Mouse (Mus musculus) liver, postnatal 0 days (tissue): ENCODE results near the gene Celf2. TPM values are rescaled to one million over a fixed set of nuclear protein-coding genes. Genes with fewer than 3 reads are reported as not detected.

Experiments used
- ATAC-seq: fragments of 200-750 bp; cut with Nextera tagmentation; 2 replicates; pipeline ENCODE4 v1.8.0; 2017; ENCODE audit warnings: mild to moderate bottlenecking, moderate library complexity
- DNase-seq: peaks from one replicate; pipeline ENCODE4 v3.0.0-alpha.2; 2016
- H3K27ac ChIP-seq: fragments of 300-500 bp; sonication (generic); 2 replicates; pipeline ENCODE4 v1.5.1; 2014; ENCODE audit warnings: antibody characterized with exemption, moderate library complexity, mild to moderate bottlenecking, low read depth
- H3K27me3 ChIP-seq: fragments of 300-500 bp; sonication (generic); 2 replicates; pipeline ENCODE4 v1.6.1; 2014; ENCODE audit warnings: low read length, control low read depth, mixed read lengths; ENCODE audit not compliant: insufficient read depth
- H3K36me3 ChIP-seq: fragments of 300-500 bp; sonication (generic); replicated peaks from 2 replicates; pipeline ENCODE4 v1.6.1; 2014; ENCODE audit warnings: mild to moderate bottlenecking, control low read depth, low read length, moderate library complexity, mixed read lengths; ENCODE audit not compliant: insufficient read depth
- H3K4me1 ChIP-seq: fragments of 300-500 bp; sonication (generic); 2 replicates; pipeline ENCODE4 v1.6.1; 2014; ENCODE audit warnings: antibody characterized with exemption, mild to moderate bottlenecking, control low read depth; ENCODE audit not compliant: insufficient read depth
- H3K4me2 ChIP-seq: fragments of 300-500 bp; sonication (generic); 2 replicates; pipeline ENCODE4 v1.6.1; 2014; ENCODE audit warnings: low read depth, mild to moderate bottlenecking, low read length, moderate library complexity, mixed read lengths
- H3K4me3 ChIP-seq: fragments of 300-500 bp; sonication (generic); 2 replicates; pipeline ENCODE4 v1.5.1; 2014; ENCODE audit warnings: low read depth, low read length
- H3K9ac ChIP-seq: fragments of 300-500 bp; sonication (generic); replicated peaks from 2 replicates; pipeline ENCODE4 v1.6.1; 2014; ENCODE audit warnings: mild to moderate bottlenecking, moderate library complexity
- H3K9me3 ChIP-seq: fragments of 300-500 bp; sonication (generic); 2 replicates; pipeline ENCODE4 v1.6.1; 2016; ENCODE audit warnings: mild to moderate bottlenecking, control low read depth, low read length, mixed read lengths
- CTCF ChIP-seq: sonication (generic); IDR thresholded peaks from 2 replicates; pipeline ENCODE4 v1.5.1; 2016; ENCODE audit warnings: antibody characterized with exemption, low read depth
- EP300 ChIP-seq: IDR thresholded peaks from 2 replicates; pipeline ENCODE4 v1.6.1; 2016; ENCODE audit warnings: antibody characterized with exemption, low read depth, mild to moderate bottlenecking
- WGBS: fragments of 180-500 bp; shearing (Covaris S2); extraction: QIAGEN DNeasy Blood & Tissue Kit; methylation state at CpG from one replicate; pipeline ENCODE4 v1.1.7; 2014; ENCODE audit not compliant: insufficient replicate concordance; 5-methylcytosine and 5-hydroxymethylcytosine counted together
- polyA plus RNA-seq: library from polyadenylated mRNA; unstranded; fragments of >200 nt; fragmentation: Nextera tagmentation; extraction: Ambion mirVana; gene quantifications from 2 replicates; pipeline ENCODE4 v1.2.1, GENCODE M21; 2015

Gene Celf2
- polyA plus RNA-seq, 1 experiment from 2014 or later: 13.5 TPM

DNA sequence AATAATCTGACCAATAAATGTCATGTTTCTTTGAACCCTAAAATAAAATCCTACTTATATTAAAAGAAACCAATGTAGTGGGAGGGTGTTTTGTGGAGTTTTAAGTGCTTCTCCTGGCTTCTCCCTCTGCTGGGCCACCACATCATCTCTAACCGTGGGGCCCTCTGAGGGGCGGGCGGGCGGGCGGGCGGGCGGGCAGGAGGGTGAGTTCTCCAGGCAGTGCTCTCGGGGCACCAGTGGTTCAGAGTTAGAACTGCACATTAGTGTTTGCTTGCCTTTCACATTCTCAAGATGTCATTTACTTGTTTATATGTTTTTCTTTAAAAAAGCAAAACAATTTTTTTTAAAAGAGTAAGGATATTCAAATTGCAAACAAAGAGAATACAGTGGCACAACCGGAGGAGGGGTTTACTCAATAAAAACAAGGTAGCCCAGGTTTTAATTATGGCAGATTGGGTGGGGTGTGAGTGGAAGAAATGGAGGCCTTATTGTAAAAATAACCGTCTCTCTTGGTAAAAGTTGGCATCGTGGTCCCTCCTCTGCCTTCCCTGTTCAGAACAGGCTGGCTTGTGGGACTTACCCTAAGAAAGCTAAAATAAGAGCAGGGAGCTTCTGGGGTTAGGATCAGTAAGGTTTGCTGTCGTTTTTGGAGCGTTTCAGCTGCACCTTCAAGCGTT, 962.8 kb downstream of the Celf2 start:
- TF ChIP-seq EP300: no peak
- no peak for TF ChIP-seq CTCF
- Histone ChIP-seq H3K4me2 (no peak overlapping the region), H3K4me1 (no peaks in the 10 kb centered on the region), H3K27ac (no peak overlapping the region), H3K36me3 (peaks cover 6% of the 10 kb centered on the region; the same call in 1 of the 2 replicates), H3K9me3 (no peaks in the 10 kb centered on the region), H3K4me3 (no peak overlapping the region), H3K27me3 (no peaks in the 10 kb centered on the region), H3K9ac (no peak overlapping the region)
- ATAC-seq (no peak), DNase-seq (no peak)
- WGBS: 75% methylated on average over 14 of the region's 14 CpGs

DNA sequence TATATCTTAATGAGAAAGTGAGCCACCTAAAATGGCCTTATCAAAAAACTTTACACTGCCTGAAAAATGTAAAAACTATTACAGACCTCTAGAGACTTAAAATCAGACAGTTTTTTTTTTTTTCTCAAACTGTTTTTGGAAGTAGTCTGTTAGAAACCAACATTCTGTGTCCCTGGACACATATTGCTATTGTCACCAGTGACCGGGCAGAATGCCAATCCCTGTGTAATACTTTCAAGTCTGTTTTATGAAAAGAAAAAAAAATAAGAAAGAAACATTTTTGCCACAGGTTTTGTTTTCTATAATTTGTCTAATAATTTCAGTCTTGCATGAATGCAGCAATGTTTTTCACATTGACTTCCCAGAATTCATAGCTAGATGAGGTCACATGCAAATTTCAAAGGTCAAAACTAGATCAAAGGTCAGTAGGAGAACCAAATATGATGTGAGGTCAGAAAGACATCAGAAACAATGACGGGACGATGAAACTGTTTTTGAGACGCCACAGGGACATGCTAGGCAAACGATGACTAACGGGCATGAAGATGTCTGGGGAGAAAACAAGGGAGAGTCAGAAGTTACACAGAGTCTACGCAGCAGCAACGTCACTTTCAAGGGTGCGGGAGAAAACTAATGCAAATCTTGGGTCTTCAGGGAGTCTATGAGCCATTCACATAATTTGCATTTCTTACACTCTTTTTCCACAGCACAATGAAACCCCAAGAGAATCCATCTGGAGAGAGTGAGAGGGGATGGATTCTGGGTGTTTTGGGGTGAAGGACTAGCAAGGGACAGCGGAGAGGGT, 964.0 kb downstream of the Celf2 start:
- ATAC-seq (no peak), DNase-seq (no peak)
- no peaks in the 10 kb centered on the region for H3K9me3 ChIP-seq
- no peak overlapping the region for H3K4me2 ChIP-seq
- WGBS: 81% methylated on average over 10 of the region's 10 CpGs
- no peak for TF ChIP-seq CTCF
- no peak for TF ChIP-seq EP300
- no peak overlapping the region for H3K27ac ChIP-seq
- no peaks in the 10 kb centered on the region for H3K4me1 ChIP-seq
- H3K9ac ChIP-seq: no peak overlapping the region
- no peak overlapping the region for H3K4me3 ChIP-seq
- no peaks in the 10 kb centered on the region for H3K27me3 ChIP-seq
- H3K36me3 ChIP-seq: peaks cover 6% of the 10 kb centered on the region; the same call in 1 of the 2 replicates

DNA sequence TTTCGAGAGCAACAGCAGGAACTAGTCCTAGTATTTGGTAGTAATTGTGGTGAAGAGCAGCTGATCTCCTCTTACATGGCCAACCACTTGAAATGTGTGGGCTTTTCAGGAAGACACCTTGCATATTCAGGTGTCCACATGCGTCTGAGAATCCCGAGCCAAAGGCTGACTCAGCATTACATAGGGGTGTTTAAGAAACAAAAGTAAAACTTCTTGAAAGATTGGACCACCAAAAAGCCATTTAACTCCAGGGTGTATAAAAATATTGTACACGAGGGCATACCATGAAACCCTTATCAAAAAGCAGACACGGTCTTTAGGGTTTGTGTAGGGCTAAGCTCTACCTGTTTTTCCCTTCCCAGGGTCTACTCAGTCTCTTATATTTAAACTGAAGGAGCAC, 965.7 kb downstream of the Celf2 start:
- DNase-seq (no peak), ATAC-seq (no peak)
- Histone ChIP-seq H3K4me3 (no peak overlapping the region), H3K36me3 (0 out of 2 replicates have a peak, but pooled peaks cover 2% of the 10 kb centered on the region), H3K4me1 (no peaks in the 10 kb centered on the region), H3K9ac (no peak overlapping the region), H3K27me3 (no peaks in the 10 kb centered on the region), H3K9me3 (no peaks in the 10 kb centered on the region), H3K4me2 (no peak overlapping the region), H3K27ac (no peak overlapping the region)
- WGBS: 65% methylated on average over 5 of the region's 5 CpGs
- TF ChIP-seq CTCF (no peak), EP300 (no peak)

DNA sequence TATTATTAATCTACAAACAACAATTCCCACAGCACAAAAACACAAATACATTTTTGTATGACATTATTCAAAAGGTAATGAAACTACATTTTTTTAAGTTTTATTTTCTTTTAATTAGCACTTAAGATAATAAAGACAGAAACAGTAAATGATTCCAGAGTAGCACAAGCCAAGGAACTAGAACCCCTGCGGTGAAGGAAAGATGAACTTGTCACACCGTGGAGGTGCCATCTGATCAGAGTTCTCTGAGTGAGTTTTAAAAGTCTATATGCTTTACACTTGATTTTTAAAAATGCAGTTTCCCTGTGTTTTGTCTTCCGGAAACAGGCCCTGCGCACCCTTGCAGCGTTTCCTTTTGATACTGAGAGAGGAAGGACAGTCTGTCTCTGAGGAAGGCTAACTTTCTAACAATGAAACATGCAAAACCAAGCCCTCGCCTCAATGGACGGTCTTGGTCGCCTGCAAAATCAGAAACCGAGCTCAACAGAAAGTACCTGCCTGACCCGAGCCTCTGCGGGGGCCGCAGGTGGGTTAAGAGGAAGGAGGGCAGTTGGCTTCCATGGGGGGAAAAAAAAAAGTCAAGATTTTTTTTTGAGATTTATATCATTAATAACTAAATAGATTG, 966.7 kb downstream of the Celf2 start:
- TF ChIP-seq EP300: no peak
- no peak for TF ChIP-seq CTCF

DNA sequence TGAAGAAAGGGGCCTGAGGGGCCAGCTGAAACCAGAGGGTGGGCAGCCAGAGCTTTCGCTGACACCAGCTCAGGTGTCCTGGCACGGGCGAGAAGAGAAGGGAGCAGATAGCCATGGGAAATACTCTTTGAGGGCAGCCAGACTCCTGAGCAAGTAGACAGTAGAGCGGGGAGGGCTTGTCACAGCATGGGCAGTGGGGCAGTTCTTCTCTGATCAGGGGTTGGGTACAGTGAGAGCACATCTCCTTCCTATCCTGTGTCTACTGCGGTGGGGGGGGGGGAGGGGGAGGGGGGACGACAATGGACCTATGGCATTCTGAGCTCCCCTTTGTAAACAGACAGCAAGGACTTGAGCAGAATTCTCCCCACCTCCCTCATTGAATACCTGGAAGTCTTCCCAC, 968.5 kb downstream of the Celf2 start:
- Histone ChIP-seq H3K27ac (no peak overlapping the region), H3K36me3 (no peaks in the 10 kb centered on the region), H3K9me3 (no peaks in the 10 kb centered on the region), H3K4me1 (no peaks in the 10 kb centered on the region), H3K27me3 (no peaks in the 10 kb centered on the region), H3K9ac (no peak overlapping the region), H3K4me3 (no peak overlapping the region), H3K4me2 (no peak overlapping the region)
- 80% methylated on average over 6 of the region's 6 CpGs for WGBS
- TF ChIP-seq CTCF: no peak
- no peak for TF ChIP-seq EP300
- DNase-seq (no peak), ATAC-seq (no peak)

More for the DNA sequence above, 966.7 kb downstream of the Celf2 start:
- no peaks in the 10 kb centered on the region for H3K4me1 ChIP-seq
- H3K4me2 ChIP-seq: no peak overlapping the region
- no peak overlapping the region for H3K4me3 ChIP-seq
- 51% methylated on average over 12 of the region's 12 CpGs for WGBS
- no peaks in the 10 kb centered on the region for H3K9me3 ChIP-seq
- no peak overlapping the region for H3K9ac ChIP-seq
- DNase-seq: no peak
- no peak overlapping the region for H3K27ac ChIP-seq
- no peak for ATAC-seq
- 0 out of 2 replicates have a peak, but pooled peaks cover 2% of the 10 kb centered on the region for H3K36me3 ChIP-seq
- H3K27me3 ChIP-seq: no peaks in the 10 kb centered on the region

DNA sequence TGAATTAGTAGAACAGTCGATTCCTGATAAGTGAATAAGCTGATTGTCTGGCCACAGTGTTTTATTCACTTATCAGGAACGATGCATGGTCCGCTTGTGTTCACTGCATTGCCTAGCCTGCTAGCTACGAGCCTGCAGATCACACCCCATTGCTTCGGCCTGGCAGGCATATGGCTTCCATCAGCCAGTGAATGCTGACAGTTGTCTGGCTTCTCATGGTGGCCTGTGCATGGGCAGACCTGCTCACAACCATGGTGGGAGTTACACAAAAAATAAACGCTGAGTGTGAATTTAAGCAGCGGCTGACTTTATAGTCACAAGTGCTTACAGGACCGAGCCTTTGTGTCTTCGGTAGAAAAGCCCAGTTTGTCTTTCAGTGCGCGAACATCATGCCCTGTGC, 969.3 kb downstream of the Celf2 start:
- TF ChIP-seq EP300 (no peak), CTCF (no peak)
- no peak for ATAC-seq
- H3K36me3 ChIP-seq: no peaks in the 10 kb centered on the region
- WGBS: 74% methylated on average over 11 of the region's 11 CpGs
- no peaks in the 10 kb centered on the region for H3K27me3 ChIP-seq
- no peaks in the 10 kb centered on the region for H3K9me3 ChIP-seq
- H3K4me2 ChIP-seq: no peak overlapping the region
- no peak overlapping the region for H3K9ac ChIP-seq
- H3K27ac ChIP-seq: no peak overlapping the region
- H3K4me3 ChIP-seq: no peak overlapping the region
- no peaks in the 10 kb centered on the region for H3K4me1 ChIP-seq
- no peak for DNase-seq
